Mouse (Mus musculus): ENCODE results near the gene Sipa1l2. TPM values are rescaled to one million over a fixed set of nuclear protein-coding genes. Genes with fewer than 3 reads are reported as not detected.
"Not testable (repeated sequence)": the region's sequence is repeated elsewhere in the genome, so short reads cannot be mapped to it uniquely, and the experiment has no call there.

Gene Sipa1l2
- polyA plus RNA-seq, 1 experiment from 2014 or later: 7.0 TPM

- ATAC-seq (ENCODE audit: insufficient number of reproducible peaks, insufficient read depth, low FRiP score, low read depth): no peak
- Histone ChIP-seq H3K36me3 (ENCODE audit: control insufficient read depth, insufficient read depth, low read length) (no peaks in the 10 kb centered on the region), H3K4me1 (ENCODE audit: control insufficient read depth, insufficient read depth, low read length) (peaks cover 25% of the 10 kb centered on the region), H3K4me2 (replicated peaks; ENCODE audit: low read depth, low read length) (no peak overlapping the region), H3K4me3 (ENCODE audit: low read depth, low read length) (no peak overlapping the region), H3K9me3 (ENCODE audit: control insufficient read depth, low read depth, low read length) (no peaks in the 10 kb centered on the region), H3K9ac (replicated peaks; ENCODE audit: low read depth, low read length) (no peak overlapping the region), H3K27ac (ENCODE audit: low read length) (no peak overlapping the region), H3K27me3 (ENCODE audit: control insufficient read depth, insufficient read depth, low read length) (no peaks in the 10 kb centered on the region)
- WGBS: 77% methylated on average over 6 of the region's 6 CpGs
Observed at GRCm38 (mm10) chr8:125529019-125529418, 40.6 kb downstream of the Sipa1l2 start.

DNA sequence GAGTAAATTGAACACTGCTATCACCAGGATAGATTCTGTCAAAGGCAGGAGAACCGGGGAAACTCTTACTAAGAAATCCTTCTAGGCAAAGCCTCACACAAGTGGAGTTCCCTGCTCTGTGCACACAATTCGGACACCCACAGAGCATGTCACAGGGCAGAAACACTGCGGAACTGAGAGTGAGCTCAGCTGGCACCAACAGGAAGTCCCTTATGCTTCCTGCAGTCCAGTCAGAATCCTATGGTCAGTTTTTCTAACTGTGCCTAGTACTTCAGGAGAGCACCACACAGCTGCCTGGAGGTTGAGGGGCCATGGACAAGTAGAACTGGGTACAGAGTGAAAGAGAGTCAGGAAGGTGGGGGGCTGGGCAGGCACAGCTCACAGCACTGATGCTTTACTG is 41.7 kb downstream of the Sipa1l2 start:
- no peaks in the 10 kb centered on the region for H3K27me3 ChIP-seq (ENCODE audit: control insufficient read depth, insufficient read depth, low read length)
- no peak for ATAC-seq (ENCODE audit: insufficient number of reproducible peaks, insufficient read depth, low FRiP score, low read depth)
- H3K27ac ChIP-seq (ENCODE audit: low read length): no peak overlapping the region
- H3K4me3 ChIP-seq (ENCODE audit: low read depth, low read length): no peak overlapping the region
- no peak overlapping the region for H3K4me2 ChIP-seq (replicated peaks; ENCODE audit: low read depth, low read length)
- WGBS: 73% methylated on average over 3 of the region's 3 CpGs
- H3K9ac ChIP-seq (replicated peaks; ENCODE audit: low read depth, low read length): no peak overlapping the region
- no peaks in the 10 kb centered on the region for H3K9me3 ChIP-seq (ENCODE audit: control insufficient read depth, low read depth, low read length)
- H3K4me1 ChIP-seq (ENCODE audit: control insufficient read depth, insufficient read depth, low read length): peaks cover 19% of the 10 kb centered on the region
- no peaks in the 10 kb centered on the region for H3K36me3 ChIP-seq (ENCODE audit: control insufficient read depth, insufficient read depth, low read length)

DNA sequence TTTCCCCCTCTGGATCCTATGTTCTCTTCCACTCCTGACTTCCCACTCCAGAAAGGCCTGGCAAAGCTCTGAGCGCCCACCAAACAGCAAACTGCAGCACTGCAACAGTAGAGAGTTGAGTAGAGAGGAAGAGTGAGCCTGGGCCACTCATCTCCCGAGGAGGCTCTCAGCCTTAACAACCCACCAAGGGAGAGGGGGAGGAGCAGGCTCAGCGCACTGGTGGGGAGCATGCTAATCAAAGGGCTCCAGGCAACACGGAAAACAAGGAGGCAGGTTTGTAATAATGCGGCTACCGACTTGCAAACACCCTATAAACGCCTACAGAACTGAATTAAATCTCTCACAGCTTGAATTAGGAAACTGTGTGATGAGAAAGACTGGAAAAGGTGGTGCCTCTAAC is 42.6 kb downstream of the Sipa1l2 start:
- no peak overlapping the region for H3K9ac ChIP-seq (replicated peaks; ENCODE audit: low read depth, low read length)
- no peak overlapping the region for H3K4me3 ChIP-seq (ENCODE audit: low read depth, low read length)
- peaks cover 11% of the 10 kb centered on the region for H3K4me1 ChIP-seq (ENCODE audit: control insufficient read depth, insufficient read depth, low read length)
- no peak overlapping the region for H3K27ac ChIP-seq (ENCODE audit: low read length)
- 36% methylated on average over 7 of the region's 7 CpGs for WGBS
- no peaks in the 10 kb centered on the region for H3K9me3 ChIP-seq (ENCODE audit: control insufficient read depth, low read depth, low read length)
- ATAC-seq (ENCODE audit: insufficient number of reproducible peaks, insufficient read depth, low FRiP score, low read depth): no peak
- H3K27me3 ChIP-seq (ENCODE audit: control insufficient read depth, insufficient read depth, low read length): no peaks in the 10 kb centered on the region
- no peak overlapping the region for H3K4me2 ChIP-seq (replicated peaks; ENCODE audit: low read depth, low read length)
- H3K36me3 ChIP-seq (ENCODE audit: control insufficient read depth, insufficient read depth, low read length): no peaks in the 10 kb centered on the region

- no peak overlapping the region for H3K4me3 ChIP-seq (ENCODE audit: low read depth, low read length)
- no peak overlapping the region for H3K4me2 ChIP-seq (replicated peaks; ENCODE audit: low read depth, low read length)
- H3K36me3 ChIP-seq (ENCODE audit: control insufficient read depth, insufficient read depth, low read length): no peaks in the 10 kb centered on the region
- WGBS: 53% methylated on average over 7 of the region's 7 CpGs
- H3K4me1 ChIP-seq (ENCODE audit: control insufficient read depth, insufficient read depth, low read length): peaks cover 11% of the 10 kb centered on the region
- no peaks in the 10 kb centered on the region for H3K27me3 ChIP-seq (ENCODE audit: control insufficient read depth, insufficient read depth, low read length)
- no peak overlapping the region for H3K9ac ChIP-seq (replicated peaks; ENCODE audit: low read depth, low read length)
- no peak for ATAC-seq (ENCODE audit: insufficient number of reproducible peaks, insufficient read depth, low FRiP score, low read depth)
- no peak overlapping the region for H3K27ac ChIP-seq (ENCODE audit: low read length)
- no peaks in the 10 kb centered on the region for H3K9me3 ChIP-seq (ENCODE audit: control insufficient read depth, low read depth, low read length)
Observed at GRCm38 (mm10) chr8:125526582-125526981, 43.0 kb downstream of the Sipa1l2 start.

- Histone ChIP-seq H3K27me3 (ENCODE audit: control insufficient read depth, insufficient read depth, low read length) (no peaks in the 10 kb centered on the region), H3K4me3 (ENCODE audit: low read depth, low read length) (no peak overlapping the region), H3K36me3 (ENCODE audit: control insufficient read depth, insufficient read depth, low read length) (no peaks in the 10 kb centered on the region), H3K27ac (ENCODE audit: low read length) (no peak overlapping the region), H3K4me1 (ENCODE audit: control insufficient read depth, insufficient read depth, low read length) (peaks cover 12% of the 10 kb centered on the region), H3K9ac (replicated peaks; ENCODE audit: low read depth, low read length) (no peak overlapping the region), H3K9me3 (ENCODE audit: control insufficient read depth, low read depth, low read length) (no peaks in the 10 kb centered on the region), H3K4me2 (replicated peaks; ENCODE audit: low read depth, low read length) (no peak overlapping the region)
- WGBS: 78% methylated on average over 2 of the region's 2 CpGs
- no peak for ATAC-seq (ENCODE audit: insufficient number of reproducible peaks, insufficient read depth, low FRiP score, low read depth)
Observed at GRCm38 (mm10) chr8:125524479-125524878, 45.1 kb downstream of the Sipa1l2 start.

DNA sequence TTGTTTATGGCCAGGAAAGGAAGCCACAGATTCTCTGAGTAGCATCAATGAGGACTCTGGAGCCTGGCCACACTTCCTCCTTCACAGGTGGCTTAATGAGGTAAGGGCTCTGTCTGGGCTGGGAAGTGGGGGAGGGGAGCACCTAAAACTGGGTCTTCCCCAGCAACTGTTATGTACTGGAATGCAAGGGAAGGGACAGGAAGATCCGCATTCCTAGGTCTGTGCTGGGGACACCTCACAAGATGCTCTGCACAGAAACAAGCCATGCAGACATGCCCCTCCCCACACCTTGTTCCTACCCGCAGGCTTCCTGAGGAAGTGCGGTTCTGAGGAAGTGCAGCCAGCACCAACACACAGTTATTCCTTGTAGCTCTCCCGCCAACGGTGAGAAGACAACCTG is 46.4 kb downstream of the Sipa1l2 start:
- peaks cover 12% of the 10 kb centered on the region for H3K4me1 ChIP-seq (ENCODE audit: control insufficient read depth, insufficient read depth, low read length)
- WGBS: 37% methylated on average over 5 of the region's 5 CpGs
- ATAC-seq (ENCODE audit: insufficient number of reproducible peaks, insufficient read depth, low FRiP score, low read depth): no peak

DNA sequence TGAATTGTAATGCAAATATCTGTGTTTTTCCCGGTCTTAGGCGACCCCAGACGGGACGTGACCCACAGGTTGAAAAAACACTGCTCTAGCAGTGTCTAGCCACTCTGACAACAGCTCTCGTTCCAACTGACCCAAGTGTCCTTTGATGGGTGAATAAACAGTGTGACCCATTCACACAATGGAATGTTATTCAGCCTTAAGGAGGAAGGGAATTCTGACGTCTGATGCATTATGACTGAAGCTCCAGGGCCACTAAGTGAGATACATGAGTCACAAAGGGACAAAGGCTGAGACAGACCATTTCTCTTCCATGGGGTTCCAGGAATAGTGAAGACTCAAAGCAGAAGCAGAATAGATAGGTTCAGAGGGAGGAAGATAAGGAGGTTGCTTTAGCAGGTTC is 47.5 kb downstream of the Sipa1l2 start:
- Histone ChIP-seq H3K4me3 (ENCODE audit: low read depth, low read length) (no peak overlapping the region), H3K9me3 (ENCODE audit: control insufficient read depth, low read depth, low read length) (no peaks in the 10 kb centered on the region), H3K27ac (ENCODE audit: low read length) (no peak overlapping the region), H3K27me3 (ENCODE audit: control insufficient read depth, insufficient read depth, low read length) (no peaks in the 10 kb centered on the region), H3K9ac (replicated peaks; ENCODE audit: low read depth, low read length) (no peak overlapping the region), H3K4me2 (replicated peaks; ENCODE audit: low read depth, low read length) (no peak overlapping the region), H3K4me1 (ENCODE audit: control insufficient read depth, insufficient read depth, low read length) (peaks cover 12% of the 10 kb centered on the region), H3K36me3 (ENCODE audit: control insufficient read depth, insufficient read depth, low read length) (no peaks in the 10 kb centered on the region)
- WGBS: 56% methylated on average over 6 of the region's 6 CpGs
- ATAC-seq (ENCODE audit: insufficient number of reproducible peaks, insufficient read depth, low FRiP score, low read depth): no peak

More for the DNA sequence above, 46.4 kb downstream of the Sipa1l2 start:
- no peak overlapping the region for H3K4me2 ChIP-seq (replicated peaks; ENCODE audit: low read depth, low read length)
- no peaks in the 10 kb centered on the region for H3K9me3 ChIP-seq (ENCODE audit: control insufficient read depth, low read depth, low read length)
- H3K9ac ChIP-seq (replicated peaks; ENCODE audit: low read depth, low read length): no peak overlapping the region
- H3K4me3 ChIP-seq (ENCODE audit: low read depth, low read length): no peak overlapping the region
- H3K36me3 ChIP-seq (ENCODE audit: control insufficient read depth, insufficient read depth, low read length): no peaks in the 10 kb centered on the region
- H3K27ac ChIP-seq (ENCODE audit: low read length): no peak overlapping the region
- no peaks in the 10 kb centered on the region for H3K27me3 ChIP-seq (ENCODE audit: control insufficient read depth, insufficient read depth, low read length)

DNA sequence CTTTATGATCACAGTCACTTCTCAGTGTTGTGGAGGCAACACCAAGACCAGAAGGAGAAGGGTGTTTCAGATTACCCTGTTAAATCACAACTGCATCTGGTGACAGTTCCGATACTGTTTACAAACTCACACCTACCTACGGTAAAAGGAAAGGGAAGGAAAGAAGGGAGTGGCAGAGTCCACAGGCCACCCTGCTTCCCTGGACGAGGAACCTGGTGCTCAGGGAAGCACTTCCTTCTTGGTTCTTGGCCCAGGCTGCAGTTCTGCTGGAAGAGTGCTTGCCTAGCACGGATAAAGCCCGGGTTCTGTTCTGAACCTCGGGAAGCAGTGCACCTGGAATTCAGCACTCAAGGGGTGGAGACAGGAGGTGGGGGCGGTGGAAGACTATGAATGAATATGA is 48.5 kb downstream of the Sipa1l2 start:
- Histone ChIP-seq H3K27me3 (ENCODE audit: control insufficient read depth, insufficient read depth, low read length) (no peaks in the 10 kb centered on the region), H3K4me2 (replicated peaks; ENCODE audit: low read depth, low read length) (no peak overlapping the region), H3K9ac (replicated peaks; ENCODE audit: low read depth, low read length) (no peak overlapping the region), H3K36me3 (ENCODE audit: control insufficient read depth, insufficient read depth, low read length) (no peaks in the 10 kb centered on the region), H3K4me1 (ENCODE audit: control insufficient read depth, insufficient read depth, low read length) (peaks cover 4% of the 10 kb centered on the region; the same call in 1 of the 2 replicates), H3K9me3 (ENCODE audit: control insufficient read depth, low read depth, low read length) (no peaks in the 10 kb centered on the region), H3K27ac (ENCODE audit: low read length) (no peak overlapping the region), H3K4me3 (ENCODE audit: low read depth, low read length) (no peak overlapping the region)
- 49% methylated on average over 7 of the region's 7 CpGs for WGBS
- no peak for ATAC-seq (ENCODE audit: insufficient number of reproducible peaks, insufficient read depth, low FRiP score, low read depth)

DNA sequence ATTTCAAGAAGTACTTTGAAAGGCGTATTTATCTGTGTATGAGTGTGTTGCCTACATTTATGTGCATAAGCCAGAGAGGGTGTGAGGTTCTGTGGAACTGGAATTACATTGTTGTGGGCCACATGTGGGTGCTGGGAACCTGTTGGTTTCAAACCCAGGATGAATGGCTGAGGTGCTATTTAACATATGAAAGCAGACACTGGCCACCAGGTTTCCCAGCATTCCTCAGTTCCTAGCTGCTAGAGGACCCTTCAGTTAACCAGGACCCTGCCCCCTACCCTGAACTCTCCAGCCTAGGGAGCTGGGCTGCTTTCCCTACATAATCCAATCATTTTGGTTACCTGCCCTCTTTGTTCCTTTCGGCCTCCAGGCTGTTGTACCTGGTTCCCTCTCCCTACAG is 49.3 kb downstream of the Sipa1l2 start:
- WGBS: 82% methylated on average over 2 of the region's 2 CpGs
- H3K4me1 ChIP-seq (ENCODE audit: control insufficient read depth, insufficient read depth, low read length); H3K36me3 ChIP-seq (ENCODE audit: control insufficient read depth, insufficient read depth, low read length); H3K4me2 ChIP-seq (replicated peaks; ENCODE audit: low read depth, low read length); ATAC-seq (ENCODE audit: insufficient number of reproducible peaks, insufficient read depth, low FRiP score, low read depth); H3K9ac ChIP-seq (replicated peaks; ENCODE audit: low read depth, low read length); H3K9me3 ChIP-seq (ENCODE audit: control insufficient read depth, low read depth, low read length); H3K27ac ChIP-seq (ENCODE audit: low read length); H3K4me3 ChIP-seq (ENCODE audit: low read depth, low read length); H3K27me3 ChIP-seq (ENCODE audit: control insufficient read depth, insufficient read depth, low read length): not testable (repeated sequence)
